Mouse (Mus musculus) C2C12 (cell line): ENCODE data around the gene Nfic.

Experiments
- CTCF ChIP-seq: IDR thresholded peaks from one replicate; pipeline ENCODE4 v1.5.1; 2011; ENCODE audit not compliant: control insufficient read depth, insufficient read depth, insufficient read length
- MAX ChIP-seq: IDR thresholded peaks from one replicate; pipeline ENCODE4 v1.6.1; 2011; ENCODE audit warnings: mild to moderate bottlenecking, control low read depth
- MYOG ChIP-seq: IDR thresholded peaks from one replicate; pipeline ENCODE4 v1.6.1; 2011; ENCODE audit not compliant: control insufficient read depth, insufficient read length; ENCODE audit errors: extremely low read depth

GRCm38 (mm10) chr10:81349146-81349545 is 106.3 kb downstream of the Nfic start:
- TF ChIP-seq CTCF (no peak), MYOG (no peak), MAX (no peak)
